Mouse (Mus musculus) granulocyte monocyte progenitor cell, adult 5-6 weeks (primary cell): ENCODE results near the gene Nav1. TPM values are rescaled to one million over a fixed set of nuclear protein-coding genes. Genes with fewer than 3 reads are reported as not detected.

Experiments used
- ATAC-seq: replicated peaks from 2 replicates; pipeline ENCODE4 v1.8.0; 2016; ENCODE audit warnings: mild to moderate bottlenecking, moderate TSS enrichment, inconsistent platforms; ENCODE audit not compliant: poor library complexity, severe bottlenecking
- total RNA-seq, 2 experiments: library from RNA; stranded (forward) in 1 of 2; stranded (reverse) in 1 of 2; fragments of 200-712, 200-1000 nt in 1 of 2; fragments of >200 nt in 1 of 2; fragmentation: Nextera tagmentation in 1 of 2; gene quantifications; 2 replicates each; pipeline ENCODE4 v1.2.3; 2014 to 2017

Gene Nav1
- total RNA-seq, 2 experiments from 2014 or later = 3.6 to 16.3 TPM

- no peak for ATAC-seq
These were observed 201.7 kb downstream of the Nav1 start for GRCm38 (mm10) chr1:135405356-135405755.

DNA sequence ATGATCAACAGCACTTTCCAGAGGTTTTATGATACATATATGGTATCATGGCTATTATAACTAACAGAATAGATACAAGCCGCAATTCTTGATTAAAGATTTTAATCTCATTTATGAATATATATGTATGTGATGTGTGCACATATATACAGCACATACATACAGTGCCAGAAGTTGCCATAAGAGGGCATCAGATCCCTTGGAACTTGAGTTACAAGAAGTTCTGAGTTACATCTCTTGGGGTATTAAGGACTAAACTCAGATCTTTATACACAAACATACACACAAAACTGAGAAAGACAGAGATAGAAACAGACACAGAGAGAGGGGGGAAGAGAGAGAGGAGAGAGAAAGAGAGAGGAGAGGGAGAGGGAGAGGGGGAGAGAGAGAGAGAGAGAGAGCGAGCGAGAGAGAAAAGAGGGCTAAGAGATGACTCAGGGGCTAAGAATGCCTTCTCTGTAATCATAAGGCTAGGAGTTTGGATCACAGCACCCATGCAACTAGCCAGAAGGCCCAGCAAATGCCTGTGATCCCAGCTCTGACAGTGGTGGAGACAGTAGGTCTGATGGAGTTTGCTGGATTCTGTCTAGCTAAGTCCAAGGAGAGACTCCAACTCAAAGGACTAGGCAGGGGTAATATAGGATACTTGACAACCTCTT, 205.5 kb downstream of the Nav1 start:
- ATAC-seq = no peak

- ATAC-seq = peak; percentile 98
These were observed 207.6 kb downstream of the Nav1 start for GRCm38 (mm10) chr1:135399466-135399865.

GRCm38 (mm10) chr1:135385161-135385560, 221.9 kb downstream of the Nav1 start:
- no peak for ATAC-seq

Other genes starting within 250 kb of the Nav1 start
- not detected in 2 replicates for gene Shisa4, start 232.1 kb downstream of the Nav1 start, total RNA-seq (2014; fragmentation: Nextera tagmentation)
- gene Shisa4, start 232.1 kb downstream of the Nav1 start, total RNA-seq (2017) = not detected in 2 replicates
- gene Ipo9, start 176.8 kb downstream of the Nav1 start, total RNA-seq (2014; fragmentation: Nextera tagmentation) = 64.4 and 81.0 TPM in 2 replicates
- gene Ipo9, start 176.8 kb downstream of the Nav1 start, total RNA-seq (2017) = 33.9 and 36.7 TPM in 2 replicates
- gene Csrp1, start 112.8 kb upstream of the Nav1 start, total RNA-seq (2014; fragmentation: Nextera tagmentation) = 130 and 138 TPM in 2 replicates
- gene Csrp1, start 112.8 kb upstream of the Nav1 start, total RNA-seq (2017) = 104 and 135 TPM in 2 replicates
- gene Phlda3, start 158.8 kb upstream of the Nav1 start, total RNA-seq (2014; fragmentation: Nextera tagmentation) = 1.9 TPM in 1 of 2 replicates, not detected in the other
- 0.17 and 1.0 TPM in 2 replicates for gene Phlda3, start 158.8 kb upstream of the Nav1 start, total RNA-seq (2017)
- not detected in 2 replicates for gene Tnni1, start 172.1 kb upstream of the Nav1 start, total RNA-seq (2014; fragmentation: Nextera tagmentation)
- gene Tnni1, start 172.1 kb upstream of the Nav1 start, total RNA-seq (2017) = not detected in 2 replicates
- gene Lad1, start 211.3 kb upstream of the Nav1 start, total RNA-seq (2014; fragmentation: Nextera tagmentation) = not detected in 2 replicates
- gene Lad1, start 211.3 kb upstream of the Nav1 start, total RNA-seq (2017) = not detected in 2 replicates
- not detected in 2 replicates for gene Tnnt2, start 229.1 kb upstream of the Nav1 start, total RNA-seq (2014; fragmentation: Nextera tagmentation)
- not detected in 2 replicates for gene Tnnt2, start 229.1 kb upstream of the Nav1 start, total RNA-seq (2017)